Mouse (Mus musculus): Measurements from ENCODE around the gene Adgrl1.
"Not testable (repeated sequence)": the region's sequence is repeated elsewhere in the genome, so short reads cannot be mapped to it uniquely, and the experiment has no call there.

Gene Adgrl1

DNA sequence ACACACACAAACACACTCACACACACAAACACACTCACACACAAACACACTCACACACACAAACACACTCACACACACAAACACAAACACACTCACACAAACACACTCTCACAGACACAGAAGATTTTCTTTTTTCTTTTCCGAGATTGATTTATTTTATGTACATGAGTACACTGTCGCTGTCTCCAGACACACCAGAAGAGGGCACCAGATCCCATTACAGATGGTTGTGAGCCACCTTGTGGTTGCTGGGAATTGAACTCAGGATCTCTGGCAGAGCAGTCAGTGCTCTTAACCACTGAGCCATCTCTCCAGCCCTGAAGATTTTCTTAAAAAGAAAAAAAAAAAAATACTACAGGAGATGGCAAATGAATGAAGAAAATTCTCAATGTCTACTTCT, 83.3 kb downstream of the Adgrl1 start:
- in situ Hi-C loops (cut with MboI; ENCODE audit: low sequenced_read_pairs): not testable (repeated sequence)

DNA sequence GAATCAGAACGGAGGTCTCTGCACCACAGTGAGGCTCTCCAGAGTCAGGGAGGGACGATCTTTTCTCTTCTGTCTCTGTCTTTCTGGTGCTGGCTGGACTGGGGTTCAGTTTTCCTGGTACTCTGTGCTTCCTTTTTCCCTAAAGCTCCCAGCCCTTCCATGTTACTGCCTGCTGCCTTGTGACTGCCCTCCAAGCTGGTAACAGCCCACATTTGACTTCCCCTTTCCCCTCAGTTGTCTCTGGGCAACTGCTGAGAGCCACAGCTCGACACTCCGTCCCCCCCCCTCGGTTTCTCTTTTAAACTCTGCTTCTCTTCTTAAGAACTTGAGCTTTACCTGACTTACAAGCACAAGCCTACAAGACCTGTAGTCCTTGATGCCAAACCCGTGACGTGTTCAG, 89.3 kb downstream of the Adgrl1 start:
- in situ Hi-C loops (cut with MboI; ENCODE audit: low sequenced_read_pairs): no loop called here

DNA sequence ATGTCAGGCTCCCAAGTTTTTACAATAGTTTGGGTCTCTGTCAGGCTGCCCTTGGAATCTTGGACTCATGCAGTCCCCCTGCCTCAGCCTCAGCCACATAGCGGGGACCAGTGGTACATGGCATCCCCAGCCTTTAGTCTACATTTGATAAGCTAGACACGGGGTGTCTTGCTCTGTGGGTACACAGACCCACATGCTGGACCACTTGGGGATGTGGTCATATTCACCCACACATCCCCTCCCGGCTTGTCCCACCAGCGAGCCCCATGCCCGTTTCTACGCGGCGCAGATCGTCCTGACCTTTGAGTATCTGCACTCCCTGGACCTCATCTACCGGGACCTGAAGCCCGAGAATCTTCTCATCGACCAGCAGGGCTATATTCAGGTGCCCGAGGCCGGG, 90.3 kb downstream of the Adgrl1 start:
- in situ Hi-C loops (cut with MboI; ENCODE audit: low sequenced_read_pairs): no loop called here

Data from CH12F3 (cell line).